Mouse (Mus musculus) spleen, adult 2 months (tissue): ENCODE measurements around the gene Cyren. TPM values are rescaled to one million over a fixed set of nuclear protein-coding genes. Genes with fewer than 3 reads are reported as not detected.

ENCODE experiments used
- DNase-seq, 2 experiments: peaks; one replicate each; pipeline versions ENCODE4 v3.0.0 to v3.0.0-alpha.2; 2012 to 2021; ENCODE audit warnings: low spot score in 2 of 2, low read depth in 1 of 2
- H3K27ac ChIP-seq: fragments of 200-500 bp; 2 replicates; pipeline ENCODE4 v1.5.1; 2012; ENCODE audit warnings: low read length, inconsistent platforms; ENCODE audit not compliant: insufficient read depth
- H3K27me3 ChIP-seq: fragments of 200-500 bp; 2 replicates; pipeline ENCODE4 v1.6.1; 2012; ENCODE audit warnings: mild to moderate bottlenecking, moderate library complexity, low read length, inconsistent platforms; ENCODE audit not compliant: control insufficient read depth, insufficient read depth
- H3K36me3 ChIP-seq: fragments of 200-500 bp; 2 replicates; pipeline ENCODE4 v1.6.1; 2012; ENCODE audit warnings: mild to moderate bottlenecking, low read length, inconsistent platforms; ENCODE audit not compliant: control insufficient read depth, insufficient read depth
- H3K4me1 ChIP-seq: fragments of 200-500 bp; 2 replicates; pipeline ENCODE4 v1.6.1; 2011; ENCODE audit warnings: inconsistent platforms; ENCODE audit not compliant: control insufficient read depth, insufficient read depth, insufficient read length
- H3K4me3 ChIP-seq: fragments of 200-500 bp; 2 replicates; pipeline ENCODE4 v1.5.1; 2011; ENCODE audit warnings: mild to moderate bottlenecking, inconsistent platforms; ENCODE audit not compliant: insufficient read depth, insufficient read length; ENCODE audit errors: extremely low read depth
- CTCF ChIP-seq: fragments of 200-500 bp; IDR thresholded peaks from 2 replicates; pipeline ENCODE4 v1.5.1; 2011; ENCODE audit warnings: mild to moderate bottlenecking, inconsistent platforms; ENCODE audit not compliant: insufficient read depth, insufficient read length, insufficient replicate concordance; ENCODE audit errors: extremely low read depth
- POLR2A ChIP-seq: fragments of 200-500 bp; IDR thresholded peaks from 2 replicates; pipeline ENCODE4 v1.6.1; 2011; ENCODE audit warnings: low read depth, low read length, inconsistent platforms
- WGBS: fragments of 180-500 bp; shearing (Covaris S2); methylation state at CpG from one replicate; pipeline ENCODE4 v1.1.7; 2018; 5-methylcytosine and 5-hydroxymethylcytosine counted together
- polyA plus RNA-seq: library from polyadenylated mRNA; depleted of rRNA; stranded (reverse); fragments of >200 nt; gene quantifications from 2 replicates; pipeline ENCODE4 v1.2.3, GENCODE M21; 2012; rRNA removed

The Cyren gene
- polyA plus RNA-seq: 8.0 and 8.1 TPM in 2 replicates

- under 1% methylated on average over 56 of the region's 56 CpGs for WGBS
- peaks cover 9% of the 10 kb centered on the region for H3K36me3 ChIP-seq
These were observed at the start of gene Cyren for GRCm38 (mm10) chr6:34877509-34878321. Gene Cyren (minus strand): TSS chr6:34878060.

GRCm38 (mm10) chr6:34927594-34927993, 49.7 kb upstream of the Cyren start:
- no peak for TF ChIP-seq POLR2A
- TF ChIP-seq CTCF: no peak
- no peak overlapping the region for H3K27ac ChIP-seq
- H3K4me3 ChIP-seq: no peak overlapping the region
- WGBS: 95% methylated on average over 8 of the region's 8 CpGs
- H3K27me3 ChIP-seq: no peaks in the 10 kb centered on the region
- no peaks in the 10 kb centered on the region for H3K36me3 ChIP-seq
- H3K4me1 ChIP-seq: no peaks in the 10 kb centered on the region
- DNase-seq: no peak

More at GRCm38 (mm10) chr6:34877509-34878321, at the start of gene Cyren:
- peak; percentile 86 to 91 for DNase-seq
- Histone ChIP-seq H3K27me3 (no peaks in the 10 kb centered on the region), H3K4me1 (peaks cover 26% of the 10 kb centered on the region; the same call in 1 of the 2 replicates), H3K27ac (peak within 1 kb of the TSS; percentile 78), H3K4me3 (peak within 1 kb of the TSS; percentile 63)
- peak; percentile 64 for TF ChIP-seq CTCF
- peak; percentile 44 for TF ChIP-seq POLR2A

GRCm38 (mm10) chr6:34927156-34927555, 49.3 kb upstream of the Cyren start:
- Histone ChIP-seq H3K27ac (no peak overlapping the region), H3K27me3 (no peaks in the 10 kb centered on the region), H3K4me1 (no peaks in the 10 kb centered on the region), H3K4me3 (no peak overlapping the region), H3K36me3 (no peaks in the 10 kb centered on the region)
- 43% methylated on average over 4 of the region's 4 CpGs for WGBS
- peak; percentile 27 to 60 for DNase-seq
- TF ChIP-seq CTCF: peak; percentile 72; the same call in 1 of the 2 replicates
- no peak for TF ChIP-seq POLR2A

GRCm38 (mm10) chr6:34921941-34922340, 44.1 kb upstream of the Cyren start:
- WGBS: 61% methylated on average over 14 of the region's 14 CpGs
- no peak overlapping the region for H3K27ac ChIP-seq
- TF ChIP-seq POLR2A: no peak
- TF ChIP-seq CTCF: peak; percentile 69; the same call in 1 of the 2 replicates
- no peaks in the 10 kb centered on the region for H3K27me3 ChIP-seq
- H3K4me1 ChIP-seq: no peaks in the 10 kb centered on the region
- DNase-seq: peak in 1 of 2 experiments; percentile 36
- H3K36me3 ChIP-seq: no peaks in the 10 kb centered on the region
- H3K4me3 ChIP-seq: no peak overlapping the region

- H3K27me3 ChIP-seq: no peaks in the 10 kb centered on the region
- WGBS: 96% methylated on average over 12 of the region's 12 CpGs
- H3K4me1 ChIP-seq: no peaks in the 10 kb centered on the region
- no peak for DNase-seq
- TF ChIP-seq CTCF (no peak), POLR2A (no peak)
- no peak overlapping the region for H3K4me3 ChIP-seq
- H3K36me3 ChIP-seq: no peaks in the 10 kb centered on the region
- H3K27ac ChIP-seq: no peak overlapping the region
These were observed 42.8 kb upstream of the Cyren start for GRCm38 (mm10) chr6:34920631-34921030.

- H3K27me3 ChIP-seq: no peaks in the 10 kb centered on the region
- no peak within 1 kb of the TSS for H3K4me3 ChIP-seq
- DNase-seq: no peak
- no peaks in the 10 kb centered on the region for H3K4me1 ChIP-seq
- no peak for TF ChIP-seq POLR2A
- no peak for TF ChIP-seq CTCF
- WGBS: 79% methylated on average over 10 of the region's 10 CpGs
- no peak within 1 kb of the TSS for H3K27ac ChIP-seq
- no peaks in the 10 kb centered on the region for H3K36me3 ChIP-seq
These were observed 42.1 kb upstream of the Cyren start, which contains the start of gene Stra8 for GRCm38 (mm10) chr6:34919956-34920355. Gene Stra8 (plus strand): TSS chr6:34920163.

GRCm38 (mm10) chr6:34919146-34919545, 41.3 kb upstream of the Cyren start:
- no peak overlapping the region for H3K4me3 ChIP-seq
- WGBS: 87% methylated on average over 7 of the region's 7 CpGs
- no peaks in the 10 kb centered on the region for H3K27me3 ChIP-seq
- no peaks in the 10 kb centered on the region for H3K36me3 ChIP-seq
- H3K4me1 ChIP-seq: no peaks in the 10 kb centered on the region
- no peak overlapping the region for H3K27ac ChIP-seq
- no peak for TF ChIP-seq POLR2A
- TF ChIP-seq CTCF: no peak
- no peak for DNase-seq
